Mouse (Mus musculus): Measurements from ENCODE around the gene 4931406P16Rik.

The 4931406P16Rik gene

DNA sequence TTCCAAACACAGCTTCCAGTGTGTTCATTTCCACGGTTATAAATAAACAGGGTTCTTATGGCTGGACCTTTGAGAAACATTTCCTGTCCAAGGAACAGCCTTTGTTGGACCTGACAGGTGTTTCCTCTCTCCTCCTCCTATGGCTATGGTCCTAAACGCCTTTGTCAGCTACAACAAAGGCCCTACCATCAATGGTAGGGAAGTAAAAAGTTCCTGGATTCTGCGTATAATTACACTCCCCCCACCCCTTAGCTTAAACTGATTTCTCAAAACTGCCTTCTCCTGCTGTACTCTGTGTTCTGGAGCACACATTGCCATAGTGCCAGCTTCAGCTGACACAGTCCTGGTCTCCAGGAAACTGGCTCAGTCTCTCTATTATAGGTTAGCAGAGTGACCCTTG is 58.2 kb downstream of the 4931406P16Rik start:
- intact Hi-C loops (cut with DNase I), result no loop called here

DNA sequence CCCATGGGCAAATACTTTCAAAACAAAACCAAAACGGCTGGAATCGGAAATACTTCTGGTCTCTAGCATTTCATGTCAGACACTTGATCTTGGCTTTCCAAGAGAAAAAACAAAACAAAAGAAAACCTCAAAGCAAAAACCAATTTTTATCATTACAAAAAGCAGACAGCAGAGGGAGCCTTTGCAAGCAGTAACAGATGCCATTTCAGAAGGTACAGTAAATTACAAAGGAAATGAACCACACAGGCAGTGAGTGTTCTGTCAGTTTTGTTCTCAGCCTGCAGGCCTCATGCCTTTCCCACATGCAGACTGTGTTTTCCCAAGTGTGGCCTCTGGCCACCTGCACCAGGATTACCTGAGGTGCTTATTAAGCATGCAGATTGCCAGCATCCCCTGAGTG is 61.3 kb downstream of the 4931406P16Rik start:
- intact Hi-C loops (cut with DNase I), result no loop called here

DNA sequence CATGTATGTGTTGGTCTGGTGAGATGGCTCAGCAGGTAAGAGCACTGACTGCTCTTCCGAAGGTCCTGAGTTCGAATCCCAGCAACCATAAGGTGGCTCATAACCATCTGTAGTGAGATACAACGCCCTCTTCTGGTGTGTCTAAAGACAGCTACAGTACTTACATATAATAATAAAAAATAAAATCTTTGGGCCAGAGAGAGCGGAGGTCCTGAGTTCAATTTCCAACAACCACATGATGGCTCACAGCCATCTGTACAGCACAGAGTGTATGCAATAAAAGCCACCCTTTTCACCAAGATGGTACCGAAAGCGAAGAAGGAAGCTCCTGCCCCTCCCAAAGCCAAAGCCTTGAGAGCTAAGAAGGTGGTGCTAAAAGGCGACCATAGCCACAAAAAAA is 62.6 kb downstream of the 4931406P16Rik start, which contains the start of gene Gm6096:
Gm6096 (plus strand) TSS at position 301 of the 400 bp plus-strand sequence.
- intact Hi-C loops (cut with DNase I), result no loop called here

DNA sequence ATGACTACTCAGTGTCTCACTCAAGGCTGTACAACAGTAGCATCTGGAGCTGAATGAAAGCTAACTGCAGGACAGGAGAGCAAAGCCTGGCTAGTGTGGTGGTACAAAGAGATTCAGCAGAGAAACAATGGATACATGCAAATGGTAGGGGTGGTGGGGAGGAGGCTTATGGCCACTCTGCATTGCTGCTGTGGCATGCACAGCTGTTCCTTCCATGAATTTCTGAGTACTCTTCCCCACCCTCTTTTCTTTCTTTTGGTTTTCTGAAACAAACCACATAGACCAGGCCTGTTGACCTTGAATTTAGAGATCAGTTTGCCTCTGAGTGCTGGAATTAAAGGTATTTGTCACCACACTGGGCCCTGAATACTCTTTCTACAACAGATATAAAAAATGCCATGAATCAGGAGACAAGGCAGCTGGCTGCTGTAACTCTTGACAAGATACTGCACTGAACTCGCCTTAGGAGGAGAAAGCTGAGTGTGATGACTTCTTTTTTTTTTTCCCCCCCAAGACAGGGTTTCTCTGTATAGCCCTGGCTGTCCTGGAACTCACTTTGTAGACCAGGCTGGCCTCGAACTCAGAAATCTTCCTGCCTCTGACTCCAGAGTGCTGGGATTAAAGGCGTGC is 66.4 kb downstream of the 4931406P16Rik start:
- intact Hi-C loops (cut with DNase I), result no loop called here

DNA sequence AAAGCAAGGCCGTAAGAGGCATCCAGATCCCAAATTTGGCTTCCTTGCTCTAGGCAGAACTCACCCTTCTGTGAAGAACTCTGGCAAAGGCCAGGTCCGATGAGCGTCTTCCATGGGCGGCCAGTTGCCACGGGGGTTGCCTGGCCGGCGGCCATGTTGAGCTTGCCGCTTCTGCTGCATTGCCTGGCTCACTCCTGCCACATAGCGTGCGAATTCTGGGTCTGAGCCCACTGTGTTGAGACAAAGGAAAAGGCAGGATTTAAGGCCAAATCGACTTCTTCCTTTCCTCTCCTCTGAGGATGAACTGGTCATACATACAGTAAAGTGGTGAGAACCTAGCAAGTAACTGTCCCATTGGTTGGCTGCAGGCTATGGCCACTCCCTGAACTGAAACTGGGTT is 71.2 kb downstream of the 4931406P16Rik start:
- intact Hi-C loops (cut with DNase I), result no loop called here

DNA sequence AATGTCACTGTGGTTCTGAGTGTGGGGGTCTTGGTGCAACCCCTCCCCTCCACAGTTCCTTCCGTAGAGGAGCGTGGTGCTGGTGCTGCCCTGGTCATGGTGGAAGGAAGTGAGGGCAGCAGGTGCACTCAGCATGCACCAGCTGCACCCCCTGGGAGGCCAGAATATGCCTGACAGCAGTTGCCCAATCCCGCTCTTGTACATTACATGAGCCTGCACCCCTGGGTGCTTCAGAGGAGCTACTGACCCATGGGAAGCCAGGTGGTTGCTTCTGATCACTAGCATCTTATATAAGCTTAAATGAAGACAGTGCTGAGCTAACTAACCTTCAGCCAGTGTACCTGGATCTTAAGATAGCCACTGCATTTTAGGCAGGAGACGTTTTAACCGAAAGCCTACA is 75.3 kb downstream of the 4931406P16Rik start:
- intact Hi-C loops (cut with DNase I), result no loop called here

DNA sequence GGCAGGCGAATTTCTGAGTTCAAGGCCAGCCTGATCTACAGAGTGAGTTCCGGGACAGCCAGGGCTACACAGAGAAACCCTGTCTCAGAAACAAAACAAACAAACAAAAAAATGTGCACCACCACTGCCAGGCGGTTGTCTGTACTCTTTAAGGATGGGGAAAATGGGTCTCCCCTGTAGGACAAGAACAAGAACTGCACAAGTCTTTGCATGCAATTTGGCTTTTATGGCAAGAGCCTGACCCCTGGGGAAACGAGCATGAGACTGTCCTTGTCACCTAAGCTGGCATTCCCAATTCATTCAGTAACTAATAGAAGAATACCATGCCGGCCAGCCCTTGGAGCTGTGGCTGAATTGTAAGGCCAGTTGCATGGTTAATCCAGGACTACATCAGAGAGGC is 77.7 kb downstream of the 4931406P16Rik start:
- intact Hi-C loops (cut with DNase I), result no loop called here

DNA sequence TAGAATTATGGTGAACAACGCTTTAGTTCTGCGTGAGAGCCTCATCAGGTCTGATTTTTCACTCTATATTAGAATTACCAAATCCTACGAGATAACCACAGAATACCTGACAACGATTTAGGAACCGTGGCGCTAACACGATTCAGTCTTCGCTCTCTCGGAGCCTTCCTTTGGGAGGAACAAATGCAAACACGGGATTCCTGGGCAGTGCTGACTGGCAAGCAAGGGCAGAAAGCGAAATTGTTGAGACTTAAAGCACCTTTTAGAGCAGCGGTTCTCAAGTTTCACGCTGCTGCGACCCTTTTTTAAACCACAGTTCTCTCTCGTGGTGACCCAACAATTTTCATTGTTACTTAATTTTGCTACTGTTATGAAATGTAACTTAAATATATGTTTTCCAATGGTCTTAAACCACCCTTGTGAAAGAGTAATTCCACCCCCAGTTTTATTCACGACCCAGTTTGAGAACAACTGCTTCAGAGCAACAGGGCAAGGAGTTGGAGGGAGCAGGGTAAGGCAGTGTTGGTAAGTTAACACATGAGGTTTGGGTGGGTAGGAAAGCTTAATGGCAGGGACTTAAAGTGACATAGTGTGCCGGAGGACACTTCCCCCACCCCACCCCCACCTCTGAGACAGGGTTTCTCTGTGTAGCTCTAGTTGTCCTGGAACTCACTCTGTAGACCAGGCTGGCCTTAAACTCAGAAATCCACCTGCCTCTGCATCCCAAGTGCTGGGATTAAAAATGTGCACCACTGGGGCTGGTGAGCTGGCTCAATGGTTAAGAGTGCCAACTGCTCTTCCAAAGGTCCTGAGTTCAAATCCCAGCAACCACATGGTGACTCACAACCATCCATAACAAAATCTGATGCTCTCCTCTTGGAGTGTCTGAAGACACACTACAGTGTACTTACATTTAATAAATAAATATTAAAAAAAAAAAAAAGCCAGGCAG is 78.5 kb downstream of the 4931406P16Rik start:
- intact Hi-C loops (cut with DNase I), result no loop called here

DNA sequence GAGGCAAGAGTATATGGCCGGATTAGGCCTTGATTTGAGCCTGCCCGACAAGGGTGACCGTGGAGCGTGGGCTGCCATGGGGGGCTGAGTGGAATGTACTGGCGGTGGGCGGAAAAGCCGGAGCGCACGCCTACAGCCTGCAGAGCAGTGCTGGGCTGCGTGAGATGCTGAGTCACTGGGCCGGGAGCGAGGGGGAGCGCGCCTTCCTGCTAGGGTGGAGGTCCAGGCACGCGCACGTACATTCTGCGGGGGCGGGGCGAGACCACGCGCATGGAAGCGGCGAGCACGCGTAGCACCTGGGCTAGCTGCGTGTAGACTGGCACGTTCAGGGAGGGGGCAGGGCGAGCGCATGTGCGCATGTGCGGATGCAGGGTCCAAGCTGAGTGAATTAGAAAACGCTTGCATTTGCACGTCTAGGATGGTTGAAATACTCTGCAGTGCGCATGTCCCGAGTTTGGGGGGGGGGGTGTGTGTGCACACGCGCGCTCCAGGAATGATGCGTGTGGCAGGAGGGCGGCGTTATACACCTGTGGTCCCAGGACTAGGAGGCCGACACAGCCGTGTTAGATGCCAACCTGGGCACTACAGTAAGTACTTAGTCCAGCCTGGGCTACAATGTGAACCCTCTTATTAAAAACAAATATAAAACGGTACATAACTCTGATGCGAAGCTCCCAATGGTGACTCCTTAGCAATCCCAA is 79.3 kb downstream of the 4931406P16Rik start:
- intact Hi-C loops (cut with DNase I), result no loop called here

DNA sequence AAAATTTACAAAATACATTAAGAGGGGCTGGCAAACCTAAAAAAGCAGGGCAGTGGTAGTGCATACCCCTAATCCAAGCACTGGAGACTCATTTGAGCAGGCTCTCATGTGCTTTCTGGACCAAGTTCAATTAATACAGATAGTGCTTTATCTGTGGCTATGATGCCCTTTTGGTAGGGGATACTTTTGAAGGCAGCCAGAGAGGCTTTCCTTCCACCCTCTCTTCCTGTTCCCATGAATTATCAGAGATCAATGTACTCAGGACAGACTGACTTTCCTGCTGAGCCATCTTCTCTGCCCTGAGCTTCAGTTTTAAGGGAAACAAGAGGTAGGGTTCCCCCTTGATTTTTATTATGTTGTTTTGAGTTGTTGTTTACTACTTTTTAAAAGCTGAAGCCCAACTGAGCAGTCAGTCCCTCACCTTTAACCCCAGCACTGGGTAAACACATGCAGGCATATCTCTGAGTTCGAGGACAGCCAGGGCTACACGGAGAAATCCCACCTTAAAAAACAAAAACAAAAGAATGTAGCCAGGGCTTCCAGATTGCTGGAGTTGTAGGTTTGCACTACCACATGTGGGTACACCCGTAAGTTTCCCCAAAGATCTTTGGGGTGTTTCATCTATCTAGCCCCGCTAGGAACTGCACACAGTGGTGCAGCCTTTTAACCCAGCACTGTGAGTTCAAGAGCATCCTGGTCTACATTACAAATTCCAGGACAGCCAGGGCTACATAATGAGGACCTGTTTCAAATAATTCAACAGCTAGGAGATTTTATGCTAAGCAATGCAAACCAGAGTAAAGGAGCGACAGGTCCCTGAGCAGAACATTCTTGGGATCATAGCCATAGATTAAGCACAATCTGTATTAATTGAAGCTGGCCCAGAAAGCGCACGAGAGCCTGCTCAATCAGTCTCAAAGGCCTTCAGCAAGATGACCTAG is 80.3 kb downstream of the 4931406P16Rik start:
- intact Hi-C loops (cut with DNase I), result no loop called here

DNA sequence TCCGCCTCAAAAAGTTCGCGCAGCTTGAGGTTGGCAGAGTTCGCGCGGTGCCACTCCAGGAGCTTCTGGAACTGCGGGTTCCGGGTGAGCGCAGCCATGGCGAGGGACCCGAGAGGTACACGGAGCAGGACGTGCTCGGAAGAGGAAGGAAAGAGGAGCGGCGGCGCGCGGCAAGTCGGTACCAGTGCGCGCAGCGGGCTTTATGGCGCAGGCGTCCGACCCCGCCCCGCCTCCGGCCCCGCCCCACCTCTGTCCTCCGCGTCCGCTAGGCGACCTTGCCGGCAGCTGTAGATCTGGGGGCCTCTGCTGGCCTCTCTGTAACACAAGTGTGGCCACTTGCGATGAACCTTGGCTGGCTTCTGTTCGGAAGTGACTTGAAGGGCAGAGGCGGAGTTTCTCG is 83.2 kb downstream of the 4931406P16Rik start, which contains the start of gene Gpi1:
Gpi1 (minus strand) TSS at position 221 of the 400 bp plus-strand sequence.
- intact Hi-C loops (cut with DNase I), result no loop called here

DNA sequence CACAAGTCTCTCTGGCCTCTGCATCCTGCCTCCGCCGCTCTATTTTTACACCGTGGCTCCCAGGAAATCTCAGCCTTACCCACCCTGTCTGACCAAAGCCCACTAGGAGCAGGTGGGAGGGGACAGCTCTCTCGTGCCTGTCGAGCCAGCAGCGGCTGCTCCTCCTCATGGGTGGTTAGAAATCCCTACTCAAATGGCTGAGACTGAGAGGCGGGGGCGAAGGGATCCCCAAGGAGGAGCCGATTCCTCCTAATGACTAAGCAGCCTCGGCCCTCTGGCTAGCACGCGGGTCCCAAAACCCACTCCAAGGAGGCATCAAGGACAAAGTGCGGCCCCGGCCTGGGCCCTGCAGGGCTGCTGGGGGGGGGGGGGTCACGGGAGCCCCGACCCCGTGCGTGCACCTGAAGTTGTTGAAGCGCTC is 83.7 kb downstream of the 4931406P16Rik start:
- intact Hi-C loops (cut with DNase I), result no loop called here

DNA sequence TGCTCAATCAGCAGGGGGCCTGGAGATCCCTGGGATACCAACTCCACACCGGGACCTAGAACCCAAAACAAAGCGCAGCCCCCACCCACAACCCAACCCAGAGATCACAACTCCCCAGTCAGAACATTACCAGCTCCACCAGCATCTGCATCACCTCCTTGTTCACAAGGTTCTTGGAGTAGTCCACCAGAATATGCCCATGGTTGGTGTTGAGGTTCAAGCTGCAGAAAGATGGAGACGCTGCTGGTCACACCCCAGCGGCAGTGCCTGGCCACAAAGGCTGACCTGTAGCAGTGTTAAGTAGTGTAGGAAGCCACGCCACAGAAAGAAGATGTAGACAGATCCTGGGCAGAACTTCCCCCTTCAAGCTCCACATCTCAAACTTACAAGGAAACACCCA is 84.2 kb downstream of the 4931406P16Rik start:
- intact Hi-C loops (cut with DNase I), result no loop called here

DNA sequence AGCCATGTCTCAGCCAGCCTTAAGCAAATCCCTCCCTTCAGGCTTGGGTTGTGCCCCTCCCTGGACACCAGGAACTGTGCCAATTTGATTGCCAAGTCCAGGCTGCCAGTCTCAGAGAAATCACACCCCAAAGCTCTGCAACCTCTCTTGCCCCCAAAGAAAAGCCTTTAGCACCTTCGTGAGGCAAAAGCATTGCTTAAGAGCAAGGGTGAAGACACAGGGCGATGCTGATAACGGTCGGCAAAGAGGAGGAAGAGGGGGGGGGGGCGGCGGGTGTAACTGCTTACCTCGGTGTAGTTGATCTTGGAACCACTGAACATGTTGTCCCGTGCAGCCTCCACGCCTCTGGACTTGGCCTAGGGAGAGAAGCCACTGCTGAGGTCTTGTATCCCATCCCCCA is 84.7 kb downstream of the 4931406P16Rik start:
- intact Hi-C loops (cut with DNase I), result no loop called here

DNA sequence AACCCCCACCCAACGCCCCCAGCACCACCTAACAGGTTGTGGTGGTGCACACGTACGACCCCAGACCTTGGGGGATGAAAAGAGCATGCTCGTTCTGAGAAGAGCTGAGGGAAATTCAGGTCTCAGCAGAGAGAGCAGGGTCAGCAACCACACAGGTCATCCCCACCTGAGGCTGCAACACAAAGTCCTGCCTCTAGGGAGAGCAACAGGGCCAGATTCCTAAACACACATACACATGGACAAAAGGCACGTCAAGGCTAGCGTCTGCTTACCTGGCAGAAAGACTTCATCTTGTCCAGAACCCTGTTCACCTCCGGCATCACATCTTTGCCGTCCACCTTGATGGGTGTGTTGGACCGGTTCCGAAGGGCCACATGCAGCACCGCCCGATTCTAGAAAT is 86.5 kb downstream of the 4931406P16Rik start:
- intact Hi-C loops (cut with DNase I), result no loop called here

DNA sequence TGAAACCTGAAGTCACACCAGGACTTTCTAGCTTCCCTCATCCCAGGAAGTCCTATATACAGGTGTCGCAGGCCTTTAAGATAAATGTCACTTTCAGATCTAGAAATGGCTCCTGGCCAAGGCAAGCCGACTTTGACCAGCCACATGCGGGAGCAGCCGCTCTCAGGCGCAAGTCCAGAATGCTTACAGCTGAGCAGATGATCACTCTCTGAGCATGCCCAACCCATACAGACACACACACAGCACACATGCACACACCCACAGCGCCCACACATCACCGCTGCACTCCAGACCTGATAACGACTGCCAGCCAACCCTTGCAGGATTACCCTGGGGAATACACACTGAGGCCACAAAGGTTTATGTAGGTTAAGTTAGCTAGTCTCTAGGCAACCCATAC is 87.3 kb downstream of the 4931406P16Rik start:
- intact Hi-C loops (cut with DNase I), result no loop called here

DNA sequence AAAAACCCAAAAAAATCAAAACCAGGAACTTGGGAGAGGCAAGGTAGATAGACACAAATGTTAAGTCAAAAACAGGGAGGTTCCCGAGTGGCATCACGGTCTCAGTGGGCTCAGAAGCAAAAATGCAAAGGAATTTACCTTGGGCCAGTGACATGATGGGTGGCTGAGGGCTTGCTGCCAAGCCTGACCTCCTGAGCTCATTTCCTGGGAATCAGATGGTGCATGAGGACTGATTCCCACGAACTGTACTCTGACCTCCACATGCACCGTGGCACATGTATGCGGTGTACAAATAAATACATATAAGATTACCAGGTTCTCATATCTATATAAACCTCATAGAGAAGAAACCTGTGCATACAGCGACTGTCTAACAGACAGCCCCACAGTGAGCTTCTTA is 89.0 kb downstream of the 4931406P16Rik start:
- intact Hi-C loops (cut with DNase I), result no loop called here

DNA sequence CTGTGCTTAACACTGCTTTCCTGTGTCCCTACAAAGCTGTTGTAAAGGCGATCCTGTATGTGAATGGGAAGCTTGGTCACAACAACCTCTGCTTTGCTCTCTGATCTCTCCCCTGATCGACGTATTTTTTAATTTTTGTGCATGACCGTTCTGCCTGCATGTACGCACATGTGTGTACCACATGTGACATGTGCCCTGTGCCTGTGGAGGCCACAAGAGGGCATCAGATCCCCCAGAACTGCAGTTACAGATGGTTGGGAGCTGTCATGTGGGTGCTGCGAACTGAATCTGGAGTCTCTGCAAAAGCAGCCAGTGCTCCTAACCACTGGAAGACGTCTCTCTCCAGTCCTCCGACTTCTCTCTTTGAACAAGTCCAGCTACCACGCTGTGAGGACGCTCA is 91.0 kb downstream of the 4931406P16Rik start:
- intact Hi-C loops (cut with DNase I), result no loop called here

DNA sequence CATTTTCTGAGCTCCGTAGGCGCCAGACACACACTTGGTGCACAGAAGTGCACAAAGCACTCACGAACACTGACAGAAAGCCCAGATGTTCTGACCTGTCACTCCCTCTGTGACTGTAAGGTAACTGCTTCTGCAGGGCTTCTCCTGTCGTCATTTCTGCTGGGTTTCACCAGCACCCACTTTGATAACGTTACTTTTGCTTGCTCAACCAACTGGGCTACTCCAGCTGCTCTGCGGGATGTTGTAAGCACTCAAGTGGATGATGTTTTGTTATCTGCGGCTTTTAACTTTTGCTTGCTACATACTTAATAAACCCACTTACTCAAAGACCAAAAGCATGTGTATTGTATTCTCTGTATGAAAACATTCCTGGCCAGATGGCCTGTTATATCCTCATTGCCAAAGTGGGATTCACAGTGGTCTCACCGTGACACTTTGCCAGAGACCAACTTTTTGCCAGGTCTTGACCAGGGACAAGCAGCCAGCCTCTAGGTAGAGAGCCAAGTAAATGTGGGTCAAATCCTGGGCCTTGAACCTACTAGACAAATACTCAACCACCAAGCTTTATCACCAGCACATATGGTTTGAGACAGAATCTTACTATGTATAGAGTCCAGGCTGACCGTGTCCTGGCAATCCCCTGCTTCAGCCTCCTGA is 91.6 kb downstream of the 4931406P16Rik start:
- intact Hi-C loops (cut with DNase I), result no loop called here

DNA sequence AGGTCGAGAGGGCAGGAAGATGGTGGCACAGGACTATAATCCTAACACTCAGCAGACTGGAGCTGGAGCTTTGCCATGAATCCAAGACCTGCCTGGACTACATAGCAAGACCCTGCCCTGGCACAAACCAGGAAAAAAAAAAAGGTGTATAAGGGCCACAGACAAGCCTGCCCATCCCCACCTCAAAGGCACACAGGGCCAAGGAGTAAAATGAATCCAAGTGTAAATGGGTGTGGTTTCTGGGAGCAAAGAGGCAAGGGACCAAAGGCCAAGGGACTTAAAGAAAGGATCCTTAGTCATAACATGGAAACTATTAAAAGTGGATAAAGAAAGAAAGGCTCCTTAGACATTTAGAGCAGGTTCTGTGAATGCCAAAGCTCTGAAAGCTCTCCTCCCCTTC is 94.9 kb downstream of the 4931406P16Rik start:
- intact Hi-C loops (cut with DNase I), result no loop called here

Measured in adrenal gland (tissue).